Mouse (Mus musculus): ENCODE measurements around the gene Rnaset2a. TPM values are rescaled to one million over a fixed set of nuclear protein-coding genes. Genes with fewer than 3 reads are reported as not detected.
A peak's percentile ranks its signal among the peaks of the same experiment; 100 is the strongest.
"Not testable (repeated sequence)": the region's sequence is repeated elsewhere in the genome, so short reads cannot be mapped to it uniquely, and the experiment has no call there.

Gene Rnaset2a
- polyA plus RNA-seq (2015; fragmentation: Nextera tagmentation; extraction: Ambion mirVana), result 18.2 and 19.4 TPM in 2 replicates

DNA sequence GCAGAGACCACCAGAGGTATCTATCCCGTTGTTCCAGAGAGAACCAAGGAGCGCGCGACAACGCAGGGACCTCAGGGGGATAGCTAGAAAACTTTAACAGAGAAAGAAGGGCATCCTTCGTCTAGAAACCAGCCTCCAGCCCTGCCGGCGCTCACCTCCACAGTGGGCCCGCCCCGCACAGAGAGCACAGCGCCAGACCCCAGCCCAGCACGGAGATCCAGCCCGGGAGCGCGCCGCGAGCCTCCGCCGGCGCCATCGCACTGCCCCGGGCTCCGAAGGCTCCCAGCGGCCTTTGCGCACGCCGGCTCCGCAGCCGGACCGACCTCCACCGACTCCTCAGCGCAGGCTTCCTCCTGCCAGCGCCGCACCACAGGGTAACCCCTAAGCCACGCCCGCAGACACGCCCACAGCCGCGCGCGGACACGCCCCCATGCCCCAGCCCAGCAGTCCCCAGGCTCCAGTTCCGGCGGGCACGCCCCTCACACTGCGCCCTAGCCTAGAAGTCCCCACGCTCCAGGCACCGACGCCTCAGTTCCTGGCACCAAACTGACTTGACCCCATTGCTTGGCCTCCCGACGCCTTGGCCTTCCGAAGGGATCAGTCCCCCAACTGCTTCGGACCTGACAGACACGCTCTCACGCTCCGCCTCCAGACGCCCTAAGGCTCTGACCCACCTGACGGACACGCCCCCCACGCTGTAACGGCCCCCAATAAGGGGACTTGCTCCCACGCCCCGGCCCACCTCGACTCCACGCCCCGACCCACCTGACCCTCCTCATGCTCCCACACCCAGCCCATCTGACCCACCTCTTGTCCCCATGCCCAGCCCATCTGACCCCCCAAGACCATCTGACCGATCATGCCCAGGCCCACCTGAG is at the start of gene Rnaset2a, which contains the start of gene Gm49673:
Rnaset2a (minus strand) TSS at position 659 of the 878 bp plus-strand sequence.
Gm49673 (minus strand) TSS at position 350 of the 878 bp plus-strand sequence.
- Histone ChIP-seq H3K4me2 (ENCODE audit: low read length) (peak within 1 kb of the TSS; percentile 65), H3K9ac (ENCODE audit: low read depth, low read length) (peak within 1 kb of the TSS; percentile 62), H3K4me3 (ENCODE audit: low read length) (peak within 1 kb of the TSS; percentile 51)
- ATAC-seq, result peak; percentile 97
- WGBS, result under 1% methylated on average over 22 of the region's 67 CpGs
- H3K9me3 ChIP-seq (ENCODE audit: control insufficient read depth, low read length); H3K27ac ChIP-seq (ENCODE audit: low read depth, low read length); H3K36me3 ChIP-seq (ENCODE audit: control insufficient read depth, insufficient read depth, low read length); H3K4me1 ChIP-seq (ENCODE audit: control insufficient read depth, insufficient read depth, low read depth, low read length); H3K27me3 ChIP-seq (replicated peaks; ENCODE audit: control insufficient read depth, insufficient read depth, low read length): not testable (repeated sequence)

GRCm38 (mm10) chr17:8197652-8198051 is 49.8 kb upstream of the Rnaset2a start:
- no peak for ATAC-seq
- peaks cover 7% of the 10 kb centered on the region for H3K36me3 ChIP-seq (ENCODE audit: control insufficient read depth, insufficient read depth, low read length)
- 72% methylated on average over 3 of the region's 3 CpGs for WGBS
- H3K4me2 ChIP-seq (ENCODE audit: low read length), result no peak overlapping the region
- H3K27me3 ChIP-seq (replicated peaks; ENCODE audit: control insufficient read depth, insufficient read depth, low read length), result no peaks in the 10 kb centered on the region
- H3K4me1 ChIP-seq (ENCODE audit: control insufficient read depth, insufficient read depth, low read depth, low read length), result no peaks in the 10 kb centered on the region
- no peak overlapping the region for H3K4me3 ChIP-seq (ENCODE audit: low read length)
- no peak overlapping the region for H3K27ac ChIP-seq (ENCODE audit: low read depth, low read length)
- H3K9me3 ChIP-seq (ENCODE audit: control insufficient read depth, low read length), result no peaks in the 10 kb centered on the region
- H3K9ac ChIP-seq (ENCODE audit: low read depth, low read length), result no peak overlapping the region

DNA sequence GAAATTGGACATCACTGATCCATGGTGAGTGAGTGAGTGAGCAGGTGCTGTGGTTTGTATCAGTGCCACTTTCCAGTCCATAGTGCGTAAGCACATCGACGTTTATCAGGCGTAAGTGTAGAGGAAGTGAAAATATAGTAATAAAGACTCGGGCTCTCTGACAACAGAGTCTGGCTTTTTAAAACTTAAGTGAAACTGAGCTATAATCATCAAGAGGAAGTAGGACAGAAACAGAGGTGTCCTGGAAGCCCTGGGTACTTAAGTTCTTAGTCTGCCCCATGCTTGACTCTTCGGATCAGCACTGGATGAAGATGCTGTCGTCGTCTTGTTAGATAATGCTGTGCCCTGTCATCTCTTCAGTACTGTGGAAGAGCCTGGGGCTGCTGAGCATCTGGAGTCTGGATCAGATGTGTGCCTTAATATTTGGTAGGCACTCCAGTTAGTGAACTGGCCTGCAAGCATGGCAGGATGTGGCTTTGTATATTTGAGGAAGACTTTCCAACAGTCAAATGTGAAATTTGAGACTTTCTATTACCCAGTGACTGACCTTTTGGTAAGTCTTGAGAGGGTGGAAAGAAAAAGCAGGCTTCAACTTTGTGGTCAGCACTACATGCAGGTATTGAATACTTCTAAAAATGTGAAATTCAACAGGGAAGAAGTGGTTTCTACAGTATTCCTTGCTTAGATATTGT is 47.9 kb upstream of the Rnaset2a start:
- Histone ChIP-seq H3K9me3 (ENCODE audit: control insufficient read depth, low read length) (no peaks in the 10 kb centered on the region), H3K36me3 (ENCODE audit: control insufficient read depth, insufficient read depth, low read length) (peaks cover 11% of the 10 kb centered on the region), H3K9ac (ENCODE audit: low read depth, low read length) (no peak overlapping the region), H3K4me1 (ENCODE audit: control insufficient read depth, insufficient read depth, low read depth, low read length) (no peaks in the 10 kb centered on the region), H3K4me2 (ENCODE audit: low read length) (no peak overlapping the region), H3K27me3 (replicated peaks; ENCODE audit: control insufficient read depth, insufficient read depth, low read length) (no peaks in the 10 kb centered on the region), H3K27ac (ENCODE audit: low read depth, low read length) (no peak overlapping the region), H3K4me3 (ENCODE audit: low read length) (no peak overlapping the region)
- 91% methylated on average over 8 of the region's 8 CpGs for WGBS
- ATAC-seq, result no peak

DNA sequence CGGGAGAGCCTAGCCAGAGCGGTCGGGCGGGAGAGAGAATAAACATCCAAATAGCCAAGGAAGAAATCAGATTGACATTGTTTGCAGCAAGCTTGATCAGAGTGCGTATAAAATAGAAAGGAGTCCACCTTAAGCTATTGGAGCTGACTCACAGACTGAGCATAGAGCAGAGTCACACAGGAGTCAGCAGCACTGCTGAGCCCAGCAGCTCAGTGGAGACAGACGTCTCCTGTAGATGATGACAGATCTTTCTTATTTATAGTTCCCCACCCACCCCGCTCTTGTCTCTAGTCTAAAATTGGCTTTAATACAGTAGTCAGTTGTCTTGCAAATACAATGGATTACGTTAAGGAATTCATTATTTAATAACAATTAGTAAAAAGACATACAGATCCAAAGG is 45.8 kb upstream of the Rnaset2a start:
- no peak overlapping the region for H3K9ac ChIP-seq (ENCODE audit: low read depth, low read length)
- no peak overlapping the region for H3K4me3 ChIP-seq (ENCODE audit: low read length)
- H3K9me3 ChIP-seq (ENCODE audit: control insufficient read depth, low read length), result no peaks in the 10 kb centered on the region
- WGBS, result 89% methylated on average over 8 of the region's 8 CpGs
- H3K27ac ChIP-seq (ENCODE audit: low read depth, low read length), result no peak overlapping the region
- no peaks in the 10 kb centered on the region for H3K27me3 ChIP-seq (replicated peaks; ENCODE audit: control insufficient read depth, insufficient read depth, low read length)
- H3K4me2 ChIP-seq (ENCODE audit: low read length), result no peak overlapping the region
- no peaks in the 10 kb centered on the region for H3K4me1 ChIP-seq (ENCODE audit: control insufficient read depth, insufficient read depth, low read depth, low read length)
- ATAC-seq, result no peak
- H3K36me3 ChIP-seq (ENCODE audit: control insufficient read depth, insufficient read depth, low read length), result peaks cover 17% of the 10 kb centered on the region

GRCm38 (mm10) chr17:8184217-8184616 is 36.3 kb upstream of the Rnaset2a start:
- H3K9me3 ChIP-seq (ENCODE audit: control insufficient read depth, low read length), result no peaks in the 10 kb centered on the region
- no peaks in the 10 kb centered on the region for H3K27me3 ChIP-seq (replicated peaks; ENCODE audit: control insufficient read depth, insufficient read depth, low read length)
- H3K4me1 ChIP-seq (ENCODE audit: control insufficient read depth, insufficient read depth, low read depth, low read length), result no peaks in the 10 kb centered on the region
- WGBS, result 95% methylated on average over 7 of the region's 7 CpGs
- H3K4me2 ChIP-seq (ENCODE audit: low read length), result no peak overlapping the region
- no peak overlapping the region for H3K27ac ChIP-seq (ENCODE audit: low read depth, low read length)
- H3K9ac ChIP-seq (ENCODE audit: low read depth, low read length), result no peak overlapping the region
- no peak overlapping the region for H3K4me3 ChIP-seq (ENCODE audit: low read length)
- H3K36me3 ChIP-seq (ENCODE audit: control insufficient read depth, insufficient read depth, low read length), result peaks cover 26% of the 10 kb centered on the region
- ATAC-seq, result no peak

DNA sequence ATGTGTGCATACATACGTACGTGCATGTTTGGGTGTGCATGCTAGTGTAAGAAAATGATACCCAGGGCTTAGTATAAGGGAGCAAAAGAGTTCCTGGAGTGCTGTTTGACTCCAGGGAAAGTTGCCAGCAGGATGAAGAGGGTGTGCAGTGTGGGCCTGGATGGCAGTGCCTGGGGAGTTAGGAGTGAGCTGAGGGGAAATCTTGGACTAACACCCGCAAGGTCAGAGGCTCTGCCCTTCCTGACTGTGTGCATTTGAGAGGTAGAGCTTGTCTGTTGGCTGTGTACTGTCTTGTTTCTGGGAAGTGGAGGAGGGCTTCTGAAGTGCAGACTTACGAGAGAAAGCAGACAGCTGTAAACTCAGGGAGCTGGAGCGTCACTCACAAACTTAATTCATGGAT is 35.9 kb upstream of the Rnaset2a start:
- Histone ChIP-seq H3K27me3 (replicated peaks; ENCODE audit: control insufficient read depth, insufficient read depth, low read length) (no peaks in the 10 kb centered on the region), H3K27ac (ENCODE audit: low read depth, low read length) (no peak overlapping the region), H3K4me1 (ENCODE audit: control insufficient read depth, insufficient read depth, low read depth, low read length) (no peaks in the 10 kb centered on the region), H3K4me3 (ENCODE audit: low read length) (no peak overlapping the region), H3K36me3 (ENCODE audit: control insufficient read depth, insufficient read depth, low read length) (peaks cover 23% of the 10 kb centered on the region), H3K4me2 (ENCODE audit: low read length) (no peak overlapping the region), H3K9ac (ENCODE audit: low read depth, low read length) (no peak overlapping the region), H3K9me3 (ENCODE audit: control insufficient read depth, low read length) (no peaks in the 10 kb centered on the region)
- WGBS, result 89% methylated on average over 5 of the region's 5 CpGs
- no peak for ATAC-seq

DNA sequence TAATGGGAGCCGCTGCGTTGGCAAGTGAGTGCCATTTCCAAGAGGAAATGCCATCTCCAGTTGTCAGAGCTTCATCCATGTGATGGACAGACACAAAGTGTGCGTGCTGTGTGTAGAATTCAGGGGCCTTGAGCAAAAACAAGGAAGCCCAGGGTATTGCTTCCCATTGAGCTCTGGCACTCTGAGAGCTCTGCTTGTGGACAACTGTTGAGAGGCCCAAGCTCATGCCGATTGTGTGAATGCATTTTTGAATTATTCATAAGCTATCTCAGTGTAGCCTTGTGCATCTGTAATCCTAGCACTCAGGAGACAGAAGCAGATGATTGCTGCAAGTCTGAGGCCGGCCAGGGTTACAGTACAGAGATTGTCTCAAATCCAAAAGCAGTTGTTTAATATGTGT is 29.2 kb upstream of the Rnaset2a start:
- Histone ChIP-seq H3K27me3 (replicated peaks; ENCODE audit: control insufficient read depth, insufficient read depth, low read length) (no peaks in the 10 kb centered on the region), H3K4me2 (ENCODE audit: low read length) (no peak overlapping the region), H3K9ac (ENCODE audit: low read depth, low read length) (no peak overlapping the region), H3K4me3 (ENCODE audit: low read length) (no peak overlapping the region), H3K9me3 (ENCODE audit: control insufficient read depth, low read length) (no peaks in the 10 kb centered on the region), H3K27ac (ENCODE audit: low read depth, low read length) (no peak overlapping the region; the same call in 1 of the 2 replicates), H3K4me1 (ENCODE audit: control insufficient read depth, insufficient read depth, low read depth, low read length) (no peaks in the 10 kb centered on the region), H3K36me3 (ENCODE audit: control insufficient read depth, insufficient read depth, low read length) (peaks cover 16% of the 10 kb centered on the region)
- ATAC-seq, result peak; percentile 80
- 39% methylated on average over 5 of the region's 5 CpGs for WGBS

GRCm38 (mm10) chr17:8171081-8171480 is 23.2 kb upstream of the Rnaset2a start:
- ATAC-seq, result no peak
- no peak overlapping the region for H3K27ac ChIP-seq (ENCODE audit: low read depth, low read length)
- H3K27me3 ChIP-seq (replicated peaks; ENCODE audit: control insufficient read depth, insufficient read depth, low read length), result no peaks in the 10 kb centered on the region
- 73% methylated on average over 4 of the region's 4 CpGs for WGBS
- H3K4me1 ChIP-seq (ENCODE audit: control insufficient read depth, insufficient read depth, low read depth, low read length), result no peaks in the 10 kb centered on the region
- no peak overlapping the region for H3K9ac ChIP-seq (ENCODE audit: low read depth, low read length)
- peaks cover 27% of the 10 kb centered on the region for H3K36me3 ChIP-seq (ENCODE audit: control insufficient read depth, insufficient read depth, low read length)
- no peak overlapping the region for H3K4me2 ChIP-seq (ENCODE audit: low read length)
- no peak overlapping the region for H3K4me3 ChIP-seq (ENCODE audit: low read length)
- H3K9me3 ChIP-seq (ENCODE audit: control insufficient read depth, low read length), result no peaks in the 10 kb centered on the region

GRCm38 (mm10) chr17:8170331-8170730 is 22.4 kb upstream of the Rnaset2a start:
- H3K9me3 ChIP-seq (ENCODE audit: control insufficient read depth, low read length), result no peaks in the 10 kb centered on the region
- H3K27ac ChIP-seq (ENCODE audit: low read depth, low read length), result no peak overlapping the region
- H3K4me3 ChIP-seq (ENCODE audit: low read length), result no peak overlapping the region
- no peak overlapping the region for H3K4me2 ChIP-seq (ENCODE audit: low read length)
- H3K27me3 ChIP-seq (replicated peaks; ENCODE audit: control insufficient read depth, insufficient read depth, low read length), result no peaks in the 10 kb centered on the region
- peaks cover 23% of the 10 kb centered on the region for H3K36me3 ChIP-seq (ENCODE audit: control insufficient read depth, insufficient read depth, low read length)
- no peaks in the 10 kb centered on the region for H3K4me1 ChIP-seq (ENCODE audit: control insufficient read depth, insufficient read depth, low read depth, low read length)
- H3K9ac ChIP-seq (ENCODE audit: low read depth, low read length), result no peak overlapping the region
- 95% methylated on average over 7 of the region's 7 CpGs for WGBS
- no peak for ATAC-seq

Measured in hindbrain, embryonic 16.5 days (tissue).